Mouse (Mus musculus) forebrain, embryonic 15.5 days (tissue): ENCODE data around the gene Gins2. TPM values are rescaled to one million over a fixed set of nuclear protein-coding genes. Genes with fewer than 3 reads are reported as not detected.

Experiments used
- ATAC-seq: fragments of 200-750 bp; cut with Nextera tagmentation; replicated peaks from 2 replicates; pipeline ENCODE4 v1.8.0; 2017; ENCODE audit warnings: mild to moderate bottlenecking, moderate TSS enrichment, moderate library complexity
- H3K27ac ChIP-seq: fragments of 300-500 bp; sonication (generic); replicated peaks from 2 replicates; pipeline ENCODE4 v1.5.1; 2015; ENCODE audit warnings: mild to moderate bottlenecking, inconsistent platforms
- H3K27me3 ChIP-seq: fragments of 300-500 bp; sonication (generic); 2 replicates; pipeline ENCODE4 v1.6.1; 2015; ENCODE audit warnings: inconsistent platforms
- H3K36me3 ChIP-seq: fragments of 300-500 bp; sonication (generic); 2 replicates; pipeline ENCODE4 v1.6.1; 2015; ENCODE audit warnings: mild to moderate bottlenecking, inconsistent platforms
- H3K4me1 ChIP-seq: fragments of 300-500 bp; sonication (generic); 2 replicates; pipeline ENCODE4 v1.6.1; 2015; ENCODE audit warnings: inconsistent platforms
- H3K4me2 ChIP-seq: fragments of 300-500 bp; sonication (generic); replicated peaks from 2 replicates; pipeline ENCODE4 v1.6.1; 2015; ENCODE audit warnings: mild to moderate bottlenecking, inconsistent platforms
- H3K4me3 ChIP-seq: fragments of 300-500 bp; sonication (generic); 2 replicates; pipeline ENCODE4 v1.5.1; 2015; ENCODE audit warnings: mild to moderate bottlenecking, inconsistent platforms
- H3K9ac ChIP-seq: fragments of 300-500 bp; sonication (generic); replicated peaks from 2 replicates; pipeline ENCODE4 v1.6.1; 2015; ENCODE audit warnings: mild to moderate bottlenecking, inconsistent platforms
- H3K9me3 ChIP-seq: fragments of 300-500 bp; sonication (generic); 2 replicates; pipeline ENCODE4 v1.6.1; 2016; ENCODE audit warnings: inconsistent platforms
- WGBS: fragments of 180-500 bp; shearing (Covaris S2); methylation state at CpG from one replicate; pipeline ENCODE4 v1.1.7; 2015; ENCODE audit warnings: mixed read lengths; 5-methylcytosine and 5-hydroxymethylcytosine counted together
- polyA plus RNA-seq: library from polyadenylated mRNA; unstranded; fragments of >200 nt; fragmentation: Nextera tagmentation; extraction: Ambion mirVana; gene quantifications from 2 replicates; pipeline ENCODE4 v1.2.1, GENCODE M21; 2015

Gins2 gene
- polyA plus RNA-seq, 1 experiment from 2014 or later, result 27.1 TPM

GRCm38 (mm10) chr8:120550937-120551676 is 38.0 kb downstream of the Gins2 start:
- peak overlapping the region; percentile 8 for H3K9ac ChIP-seq
- H3K27me3 ChIP-seq, result no peaks in the 10 kb centered on the region
- peak overlapping the region; percentile 46 for H3K4me2 ChIP-seq
- no peaks in the 10 kb centered on the region for H3K9me3 ChIP-seq
- peak; percentile 46; the same call in 1 of the 2 replicates for ATAC-seq
- H3K4me1 ChIP-seq, result peaks cover 98% of the 10 kb centered on the region
- no peaks in the 10 kb centered on the region for H3K36me3 ChIP-seq
- peak overlapping the region; percentile 91 for H3K27ac ChIP-seq
- WGBS, result 45% methylated on average over 11 of the region's 11 CpGs
- no peak overlapping the region; the same call in 1 of the 2 replicates for H3K4me3 ChIP-seq

DNA sequence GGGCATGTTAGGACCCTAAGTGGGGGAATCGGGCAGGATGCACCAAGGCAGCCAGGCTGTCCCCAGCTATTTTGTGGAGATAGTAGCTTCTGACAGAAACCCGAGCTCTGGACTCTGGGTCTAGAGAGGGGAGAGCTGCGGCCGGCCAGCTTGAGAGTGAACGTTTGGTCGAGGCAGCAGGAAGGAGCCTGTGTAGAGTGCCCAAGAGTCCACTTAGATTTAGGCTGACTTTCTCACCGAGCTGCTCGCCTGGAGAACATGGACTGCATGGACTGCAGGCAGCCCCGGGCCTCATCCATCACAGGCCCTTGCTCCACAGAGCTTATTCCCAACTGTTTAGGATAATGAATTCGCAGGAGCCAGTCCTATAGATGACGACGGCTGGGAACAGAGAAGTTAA is 38.7 kb downstream of the Gins2 start:
- H3K9me3 ChIP-seq, result no peaks in the 10 kb centered on the region
- peak overlapping the region; percentile 91 for H3K27ac ChIP-seq
- WGBS, result 9% methylated on average over 12 of the region's 12 CpGs
- peak overlapping the region; percentile 46 for H3K4me2 ChIP-seq
- no peaks in the 10 kb centered on the region for H3K36me3 ChIP-seq
- H3K4me3 ChIP-seq, result no peak overlapping the region
- peaks cover 98% of the 10 kb centered on the region for H3K4me1 ChIP-seq
- no peak for ATAC-seq
- H3K27me3 ChIP-seq, result no peaks in the 10 kb centered on the region
- H3K9ac ChIP-seq, result no peak overlapping the region; the same call in 1 of the 2 replicates

- Histone ChIP-seq H3K36me3 (no peaks in the 10 kb centered on the region), H3K27ac (peak overlapping the region; percentile 91), H3K9me3 (no peaks in the 10 kb centered on the region), H3K4me1 (peaks cover 97% of the 10 kb centered on the region), H3K9ac (peak overlapping the region; percentile 38), H3K4me2 (peak overlapping the region; percentile 46), H3K27me3 (no peaks in the 10 kb centered on the region), H3K4me3 (peak overlapping the region; percentile 18)
- peak; percentile 36; the same call in 1 of the 2 replicates for ATAC-seq
- WGBS, result 3% methylated on average over 11 of the region's 11 CpGs
Observed at GRCm38 (mm10) chr8:120549922-120550321, 39.2 kb downstream of the Gins2 start.

- Histone ChIP-seq H3K27ac (peak overlapping the region; percentile 91), H3K27me3 (no peaks in the 10 kb centered on the region), H3K36me3 (no peaks in the 10 kb centered on the region), H3K4me1 (peaks cover 92% of the 10 kb centered on the region), H3K9me3 (no peaks in the 10 kb centered on the region), H3K4me3 (peak overlapping the region; percentile 18), H3K9ac (peak overlapping the region; percentile 38), H3K4me2 (peak overlapping the region; percentile 46)
- peak; percentile 6; the same call in 1 of the 2 replicates for ATAC-seq
- WGBS, result 6% methylated on average over 25 of the region's 25 CpGs
Observed at GRCm38 (mm10) chr8:120549321-120549921, 39.7 kb downstream of the Gins2 start.

GRCm38 (mm10) chr8:120548313-120548761 is 40.8 kb downstream of the Gins2 start:
- H3K36me3 ChIP-seq, result no peaks in the 10 kb centered on the region
- WGBS, result 36% methylated on average over 16 of the region's 16 CpGs
- peaks cover 91% of the 10 kb centered on the region for H3K4me1 ChIP-seq
- peak overlapping the region; percentile 91 for H3K27ac ChIP-seq
- peak; percentile 30; the same call in 1 of the 2 replicates for ATAC-seq
- no peak overlapping the region for H3K4me3 ChIP-seq
- H3K9me3 ChIP-seq, result no peaks in the 10 kb centered on the region
- H3K27me3 ChIP-seq, result no peaks in the 10 kb centered on the region
- H3K4me2 ChIP-seq, result peak overlapping the region; percentile 18
- 0 out of 2 replicates have a peak overlapping the region, but pooled peaks have one; percentile 4 for H3K9ac ChIP-seq

DNA sequence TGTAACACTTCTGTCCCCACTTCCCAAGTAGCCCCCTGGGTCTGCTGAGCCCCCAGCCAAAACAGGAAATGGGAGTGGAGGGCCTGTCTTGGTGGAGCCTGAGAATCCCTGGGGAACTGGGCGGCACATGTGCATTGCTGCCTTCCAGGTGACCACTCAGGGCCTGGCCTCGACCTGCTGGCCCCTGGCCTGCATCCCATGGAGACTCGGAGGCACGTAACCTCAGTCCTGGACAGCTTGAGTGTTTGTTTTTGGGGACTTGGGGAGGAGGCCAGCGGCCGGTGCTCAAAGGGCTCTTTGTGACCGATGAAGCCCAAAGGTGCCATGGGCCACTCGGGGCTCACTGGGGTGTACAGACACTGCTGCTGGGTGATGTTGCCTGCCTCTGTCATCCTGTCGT is 41.5 kb downstream of the Gins2 start:
- no peak for ATAC-seq
- no peaks in the 10 kb centered on the region for H3K27me3 ChIP-seq
- H3K4me2 ChIP-seq, result 0 out of 2 replicates have a peak overlapping the region, but pooled peaks have one; percentile 18
- peak overlapping the region; percentile 91 for H3K27ac ChIP-seq
- H3K9me3 ChIP-seq, result no peaks in the 10 kb centered on the region
- 73% methylated on average over 9 of the region's 9 CpGs for WGBS
- peaks cover 91% of the 10 kb centered on the region for H3K4me1 ChIP-seq
- no peaks in the 10 kb centered on the region for H3K36me3 ChIP-seq
- 0 out of 2 replicates have a peak overlapping the region, but pooled peaks have one; percentile 4 for H3K9ac ChIP-seq
- H3K4me3 ChIP-seq, result no peak overlapping the region

GRCm38 (mm10) chr8:120544155-120544554 is 44.9 kb downstream of the Gins2 start:
- WGBS, result 91% methylated on average over 5 of the region's 5 CpGs
- Histone ChIP-seq H3K9me3 (no peaks in the 10 kb centered on the region), H3K27me3 (no peaks in the 10 kb centered on the region), H3K27ac (no peak overlapping the region), H3K4me3 (no peak overlapping the region), H3K36me3 (no peaks in the 10 kb centered on the region), H3K4me1 (peaks cover 89% of the 10 kb centered on the region), H3K9ac (no peak overlapping the region), H3K4me2 (no peak overlapping the region)
- no peak for ATAC-seq

DNA sequence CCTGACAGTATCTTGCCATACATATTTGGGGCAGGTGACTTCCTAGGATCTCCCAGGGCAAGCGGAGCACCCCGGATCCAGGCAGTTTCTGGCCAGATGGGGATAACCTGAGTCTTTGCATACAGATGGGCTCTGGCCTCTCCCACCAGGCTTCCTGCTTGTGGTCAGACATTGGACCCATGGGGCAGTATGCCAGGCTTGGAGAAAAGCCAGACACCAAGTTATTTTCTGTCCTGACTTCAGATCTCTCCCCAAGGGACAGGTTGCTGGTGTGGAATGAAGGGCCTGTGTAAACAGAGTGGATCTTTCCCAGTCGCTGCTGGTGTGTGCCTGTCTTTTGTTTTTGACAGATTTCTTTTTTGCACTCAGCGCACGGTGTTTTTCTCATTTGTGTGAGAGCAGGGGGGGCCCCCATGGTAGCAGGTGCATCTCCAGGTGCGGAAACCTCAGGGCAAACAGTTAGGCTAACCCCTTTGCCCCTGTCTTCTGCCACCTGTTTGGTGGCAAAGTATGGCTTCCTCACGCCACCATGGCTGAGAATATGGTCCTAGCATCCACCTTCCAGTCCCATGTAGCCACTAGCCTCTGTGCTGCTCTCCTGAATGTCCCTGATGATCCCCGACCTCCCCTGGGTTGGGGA is 45.6 kb downstream of the Gins2 start:
- ATAC-seq, result no peak
- Histone ChIP-seq H3K4me2 (no peak overlapping the region), H3K4me1 (peaks cover 89% of the 10 kb centered on the region), H3K36me3 (no peaks in the 10 kb centered on the region), H3K27ac (0 out of 2 replicates have a peak overlapping the region, but pooled peaks have one; percentile 10), H3K4me3 (no peak overlapping the region), H3K9me3 (no peaks in the 10 kb centered on the region), H3K9ac (no peak overlapping the region), H3K27me3 (no peaks in the 10 kb centered on the region)
- WGBS, result 53% methylated on average over 8 of the region's 8 CpGs

DNA sequence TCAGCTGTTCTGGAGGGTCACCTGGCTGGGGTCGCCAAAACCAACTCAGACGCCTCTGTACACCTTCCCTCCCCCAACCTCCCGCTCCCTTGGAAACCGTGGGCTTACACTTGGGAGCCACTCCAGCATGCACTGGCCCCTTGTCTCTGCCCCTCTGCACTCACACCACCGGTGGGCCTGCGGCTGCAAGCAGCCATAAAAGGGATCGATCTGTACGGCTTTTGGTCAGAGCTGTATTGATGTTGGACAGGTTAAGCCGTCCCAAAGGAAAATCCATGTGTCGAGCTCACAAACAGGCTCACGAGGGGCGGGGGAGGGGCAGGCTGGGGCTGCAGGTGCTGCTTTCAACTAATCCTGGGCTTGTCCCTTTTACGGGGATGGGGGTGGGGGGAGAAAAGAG is 46.1 kb downstream of the Gins2 start:
- H3K4me2 ChIP-seq, result no peak overlapping the region
- H3K27ac ChIP-seq, result 0 out of 2 replicates have a peak overlapping the region, but pooled peaks have one; percentile 10
- H3K36me3 ChIP-seq, result no peaks in the 10 kb centered on the region
- WGBS, result 21% methylated on average over 13 of the region's 13 CpGs
- H3K27me3 ChIP-seq, result no peaks in the 10 kb centered on the region
- H3K9ac ChIP-seq, result no peak overlapping the region
- H3K9me3 ChIP-seq, result no peaks in the 10 kb centered on the region
- no peak overlapping the region for H3K4me3 ChIP-seq
- peaks cover 89% of the 10 kb centered on the region for H3K4me1 ChIP-seq
- ATAC-seq, result no peak

- peaks cover 82% of the 10 kb centered on the region for H3K4me1 ChIP-seq
- peak overlapping the region; percentile 98 for H3K27ac ChIP-seq
- H3K4me3 ChIP-seq, result peak overlapping the region; percentile 78
- H3K27me3 ChIP-seq, result no peaks in the 10 kb centered on the region
- H3K36me3 ChIP-seq, result no peaks in the 10 kb centered on the region
- 24% methylated on average over 23 of the region's 23 CpGs for WGBS
- peak overlapping the region; percentile 99 for H3K4me2 ChIP-seq
- ATAC-seq, result no peak
- peak overlapping the region; percentile 65; the same call in 1 of the 2 replicates for H3K9ac ChIP-seq
- H3K9me3 ChIP-seq, result no peaks in the 10 kb centered on the region
Observed at GRCm38 (mm10) chr8:120539775-120540625, 49.1 kb downstream of the Gins2 start.

DNA sequence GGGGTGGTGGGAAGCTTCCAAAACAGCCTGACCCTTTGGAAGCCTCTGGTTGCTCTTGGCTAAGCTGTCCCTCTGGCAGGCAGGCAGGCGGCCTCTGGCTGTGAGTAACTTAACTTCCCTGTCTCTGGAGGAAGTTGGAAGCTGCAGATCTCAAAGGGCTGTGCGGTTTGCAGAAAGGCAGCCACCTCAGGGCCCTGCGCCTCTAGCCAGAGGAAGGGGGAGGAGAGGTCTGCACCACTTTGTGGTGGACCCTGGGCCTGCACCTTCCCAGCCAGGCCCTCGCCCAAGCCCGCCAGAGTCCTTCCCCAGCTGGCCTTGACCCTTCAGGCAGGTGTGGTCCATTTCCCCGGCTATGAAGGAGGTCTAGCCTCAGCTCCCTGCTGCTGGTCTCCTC is 49.7 kb downstream of the Gins2 start:
- peak overlapping the region; percentile 78 for H3K4me3 ChIP-seq
- H3K36me3 ChIP-seq, result no peaks in the 10 kb centered on the region
- ATAC-seq, result no peak
- H3K4me1 ChIP-seq, result peaks cover 89% of the 10 kb centered on the region
- peak overlapping the region; percentile 98 for H3K27ac ChIP-seq
- no peaks in the 10 kb centered on the region for H3K9me3 ChIP-seq
- 31% methylated on average over 5 of the region's 6 CpGs for whole genome bisulfite sequencing
- H3K4me2 ChIP-seq, result peak overlapping the region; percentile 99
- H3K27me3 ChIP-seq, result no peaks in the 10 kb centered on the region
- peak overlapping the region; percentile 65; the same call in 1 of the 2 replicates for H3K9ac ChIP-seq
